Mouse (Mus musculus) retina, postnatal 1 day (tissue): ENCODE results near the gene Cd300a.

Experiments used
- DNase-seq: peaks from one replicate; pipeline ENCODE4 v3.0.0-alpha.2; 2012

The Cd300a gene

GRCm38 (mm10) chr11:114889991-114890518 is at the start of gene Cd300a:
Gene Cd300a, plus strand, starts transcription at chr11:114890041.
- no peak for DNase-seq

GRCm38 (mm10) chr11:114843818-114844463 is 45.9 kb upstream of the Cd300a start:
- peak; percentile 64 for DNase-seq

- DNase-seq: no peak
Observed at GRCm38 (mm10) chr11:114844464-114845220, 45.2 kb upstream of the Cd300a start.

DNA sequence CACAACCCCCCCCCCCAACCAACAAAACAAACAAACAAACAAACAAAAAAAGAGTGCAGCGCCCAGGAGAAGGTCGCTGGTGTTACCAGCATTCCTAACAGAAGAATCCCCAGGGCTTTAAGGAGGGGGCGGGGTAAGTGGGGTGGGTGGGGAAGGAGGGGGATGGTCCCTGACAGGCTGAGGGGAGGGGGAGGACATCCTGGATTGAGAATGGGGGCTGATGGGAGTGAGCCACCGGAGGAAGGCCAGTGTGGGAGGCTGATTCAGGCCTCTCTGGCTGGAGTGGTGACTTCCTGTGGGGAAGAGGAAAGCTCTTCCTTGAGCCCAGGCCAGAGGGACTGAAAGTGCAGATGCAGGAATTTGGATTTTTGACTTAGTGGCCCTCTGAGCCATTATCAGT is 43.5 kb upstream of the Cd300a start:
- no peak for DNase-seq

GRCm38 (mm10) chr11:114847008-114847407 is 42.8 kb upstream of the Cd300a start:
- no peak for DNase-seq

GRCm38 (mm10) chr11:114849572-114849971 is 40.3 kb upstream of the Cd300a start:
- DNase-seq: no peak

GRCm38 (mm10) chr11:114850066-114850451 is 39.8 kb upstream of the Cd300a start:
- no peak for DNase-seq

GRCm38 (mm10) chr11:114850452-114851268 is 39.2 kb upstream of the Cd300a start, which contains the start of gene Gprc5c:
Gene Gprc5c, plus strand, starts transcription at chr11:114851152.
- peak; percentile 68 for DNase-seq

- peak; percentile 77 for DNase-seq
Observed at GRCm38 (mm10) chr11:114851269-114851607, 38.6 kb upstream of the Cd300a start.

DNA sequence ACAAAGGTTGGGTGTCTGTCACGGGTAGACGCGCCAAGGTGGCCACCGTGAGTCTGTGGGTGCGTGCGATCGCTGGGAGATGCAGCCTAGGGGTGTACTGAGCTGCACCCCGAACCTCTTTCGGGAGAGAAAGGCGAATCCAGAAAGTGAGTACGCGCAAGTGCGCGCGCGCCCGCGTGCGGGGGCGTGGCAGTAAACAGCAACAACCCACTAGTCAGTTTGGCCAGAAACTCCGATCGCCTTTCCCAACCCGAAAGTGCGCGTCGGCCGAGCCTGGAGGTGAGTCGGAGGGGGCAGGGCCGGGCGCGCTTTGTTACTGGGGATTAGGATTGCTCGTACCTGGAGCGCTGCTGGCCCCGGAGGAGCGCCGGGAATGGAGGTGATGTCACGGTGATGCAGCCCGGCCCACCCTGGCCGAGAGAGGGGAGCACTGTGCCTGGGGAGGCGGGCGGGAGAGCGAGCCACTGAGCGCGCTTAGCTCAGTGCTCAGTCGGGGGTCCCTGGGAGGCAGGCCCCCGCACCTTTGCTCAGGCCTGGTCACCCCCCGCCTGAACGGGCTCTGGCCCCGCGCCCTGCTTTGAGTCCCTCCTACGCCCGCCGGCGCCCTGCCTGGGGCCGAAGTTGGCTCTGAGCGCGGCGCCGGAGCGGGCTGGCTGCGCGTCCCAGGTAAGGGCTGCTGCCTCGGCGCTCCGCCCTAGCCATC is 38.1 kb upstream of the Cd300a start:
- DNase-seq: peak; percentile 73

DNA sequence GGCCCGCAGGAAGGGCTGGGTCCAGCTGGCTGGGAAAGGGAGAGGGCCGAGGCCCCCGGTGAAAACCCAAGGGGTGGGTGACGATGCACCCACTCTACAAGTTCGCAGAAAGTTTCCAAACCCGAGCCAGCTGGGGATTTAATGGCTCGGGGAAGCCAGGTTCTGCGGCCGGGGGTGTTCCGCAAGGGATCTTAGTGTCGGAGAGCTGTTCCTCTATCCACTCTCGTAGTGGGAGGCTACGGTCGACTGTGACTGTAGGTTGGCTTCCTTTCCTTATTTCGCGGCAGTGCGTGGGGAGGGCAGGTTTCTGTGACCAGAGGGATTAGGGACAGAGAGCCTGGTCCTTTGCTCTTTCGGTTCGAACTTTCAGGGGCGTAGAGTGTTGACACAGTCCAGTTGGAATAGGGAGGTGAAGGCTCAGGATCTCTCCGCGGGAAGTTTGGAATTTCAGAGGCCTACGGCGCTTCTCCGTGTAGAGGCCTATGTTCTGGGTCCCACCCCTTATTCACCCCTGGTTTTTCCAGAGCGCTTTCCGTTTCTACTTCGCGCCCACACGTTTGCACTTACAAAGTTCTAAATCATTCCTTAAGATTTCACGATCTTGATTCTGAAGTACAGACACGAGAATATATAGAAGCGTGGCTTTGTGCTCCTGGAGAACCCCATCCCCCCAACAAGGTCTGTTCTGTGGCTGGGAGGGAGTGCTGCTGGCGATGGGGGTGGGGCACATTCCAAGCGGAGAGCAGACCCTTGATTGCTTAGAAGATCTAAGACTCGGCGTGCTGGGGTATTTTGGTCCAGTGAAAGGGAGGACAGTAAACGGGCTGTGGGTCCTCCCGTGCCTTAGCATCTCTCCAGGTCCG is 37.3 kb upstream of the Cd300a start:
- DNase-seq: peak; percentile 59

GRCm38 (mm10) chr11:114853174-114853838 is 36.5 kb upstream of the Cd300a start:
- DNase-seq: no peak

DNA sequence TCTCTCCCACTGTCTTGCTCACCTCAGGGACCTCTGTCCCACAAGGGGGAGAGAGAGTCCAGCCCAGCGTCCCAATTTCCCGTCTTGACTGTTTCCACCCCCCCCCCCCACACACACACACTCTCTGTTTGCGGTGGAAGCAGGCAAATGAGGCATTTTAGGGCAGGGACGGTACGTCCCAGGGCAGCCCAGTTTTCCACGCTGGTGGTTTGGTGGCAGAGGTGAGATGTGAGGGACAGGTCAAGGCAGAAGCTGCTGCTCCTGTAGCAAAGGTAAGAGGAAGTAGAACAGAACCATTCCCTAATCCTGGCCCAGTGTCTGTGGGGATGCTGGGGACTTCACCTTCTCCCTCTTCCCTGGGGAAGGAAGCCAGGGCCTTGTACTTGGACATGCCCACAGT is 35.3 kb upstream of the Cd300a start:
- DNase-seq: no peak

DNA sequence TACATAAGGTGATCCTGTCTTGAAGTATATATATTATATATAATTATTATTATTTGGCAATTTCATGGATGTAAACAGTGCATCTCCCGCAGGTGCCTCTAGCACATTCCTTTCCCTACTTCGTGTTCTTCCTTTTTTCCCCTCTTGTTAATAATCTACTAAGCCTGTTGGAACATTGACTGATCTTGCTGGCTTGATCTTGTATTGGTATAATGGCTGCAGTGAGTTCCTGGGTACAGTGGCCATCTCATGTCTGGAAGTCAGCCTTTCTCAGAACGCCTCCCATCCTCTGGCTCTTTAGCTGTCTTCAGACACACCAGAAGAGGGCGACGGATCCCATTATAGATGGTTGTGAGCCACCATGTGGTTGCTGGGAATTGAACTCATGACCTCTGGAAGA is 33.7 kb upstream of the Cd300a start:
- DNase-seq: no peak

- DNase-seq: peak; percentile 43
Observed at GRCm38 (mm10) chr11:114858641-114859040, 31.2 kb upstream of the Cd300a start.

DNA sequence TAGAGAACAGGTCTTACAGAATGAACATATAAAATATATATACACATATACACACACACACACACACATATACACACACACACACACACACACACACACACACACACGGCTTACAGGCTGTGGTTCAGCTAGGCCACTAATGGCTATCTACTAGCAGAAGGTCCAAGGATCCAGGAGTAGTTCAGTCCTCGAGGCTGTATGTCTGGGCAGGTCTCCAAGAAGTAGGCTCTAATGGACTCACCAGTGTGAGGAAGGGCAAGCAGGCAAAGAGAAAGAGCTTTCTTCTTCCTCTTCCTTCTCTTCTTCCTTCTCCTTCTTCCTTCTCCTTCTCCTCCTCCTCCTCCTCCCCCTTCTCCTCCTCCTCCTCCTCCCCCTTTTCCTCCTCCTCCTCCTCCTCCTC is 28.8 kb upstream of the Cd300a start:
- no peak for DNase-seq

DNA sequence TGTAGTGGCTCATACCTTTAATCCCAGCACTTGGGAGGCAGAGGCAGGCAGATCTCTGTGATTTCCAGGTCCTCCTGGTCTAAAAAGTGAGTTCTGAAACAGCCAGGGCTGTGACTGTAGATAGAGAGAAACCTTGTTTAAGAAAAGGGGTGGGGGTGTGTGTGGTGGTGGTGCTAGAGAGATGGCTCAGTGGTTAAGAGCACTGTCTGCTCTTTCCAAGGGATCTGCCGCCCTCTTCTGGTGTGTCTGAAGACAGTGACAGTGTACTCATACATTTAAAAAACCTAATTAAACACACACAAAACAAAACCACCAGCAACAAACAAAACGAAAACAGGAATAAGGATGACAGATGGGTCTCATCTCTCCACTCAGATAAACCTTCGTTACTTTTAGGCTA is 27.2 kb upstream of the Cd300a start:
- DNase-seq: no peak

- DNase-seq: no peak
Observed at GRCm38 (mm10) chr11:114863918-114864420, 25.9 kb upstream of the Cd300a start.

DNA sequence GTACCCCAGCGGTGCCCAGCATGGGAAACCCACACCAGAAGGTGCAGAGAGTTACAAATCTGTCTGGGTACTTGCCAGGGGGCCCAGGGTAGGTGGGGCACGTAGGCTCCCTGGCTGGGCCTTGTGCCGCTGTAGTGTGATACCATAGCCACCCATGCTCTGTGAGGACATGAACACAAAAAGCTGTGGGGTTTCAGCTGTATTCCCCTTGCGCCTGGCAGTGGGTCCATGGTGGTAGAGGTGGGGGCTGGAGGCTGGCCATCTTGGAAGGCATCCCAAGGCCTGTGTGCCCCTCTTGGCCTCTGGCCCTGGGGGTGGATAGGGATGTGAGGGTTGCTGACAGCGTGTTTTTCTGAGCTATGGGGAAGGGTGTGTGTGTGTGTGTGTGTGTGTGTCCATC is 23.8 kb upstream of the Cd300a start:
- no peak for DNase-seq

GRCm38 (mm10) chr11:114866486-114867360 is 23.1 kb upstream of the Cd300a start:
- no peak for DNase-seq
